Mouse (Mus musculus) spleen, adult 2 months (tissue): Measurements from ENCODE around the gene Vars. TPM values are rescaled to one million over a fixed set of nuclear protein-coding genes. Genes with fewer than 3 reads are reported as not detected.
"Not testable (repeated sequence)": the region's sequence is repeated elsewhere in the genome, so short reads cannot be mapped to it uniquely, and the experiment has no call there.

Source experiments
- DNase-seq, 2 experiments: peaks; one replicate each; pipeline versions ENCODE4 v3.0.0 to v3.0.0-alpha.2; 2012 to 2021; ENCODE audit warnings: low spot score in 2 of 2, low read depth in 1 of 2
- H3K27ac ChIP-seq: fragments of 200-500 bp; 2 replicates; pipeline ENCODE4 v1.5.1; 2012; ENCODE audit warnings: low read length, inconsistent platforms; ENCODE audit not compliant: insufficient read depth
- H3K27me3 ChIP-seq: fragments of 200-500 bp; 2 replicates; pipeline ENCODE4 v1.6.1; 2012; ENCODE audit warnings: mild to moderate bottlenecking, moderate library complexity, low read length, inconsistent platforms; ENCODE audit not compliant: control insufficient read depth, insufficient read depth
- H3K36me3 ChIP-seq: fragments of 200-500 bp; 2 replicates; pipeline ENCODE4 v1.6.1; 2012; ENCODE audit warnings: mild to moderate bottlenecking, low read length, inconsistent platforms; ENCODE audit not compliant: control insufficient read depth, insufficient read depth
- H3K4me1 ChIP-seq: fragments of 200-500 bp; 2 replicates; pipeline ENCODE4 v1.6.1; 2011; ENCODE audit warnings: inconsistent platforms; ENCODE audit not compliant: control insufficient read depth, insufficient read depth, insufficient read length
- H3K4me3 ChIP-seq: fragments of 200-500 bp; 2 replicates; pipeline ENCODE4 v1.5.1; 2011; ENCODE audit warnings: mild to moderate bottlenecking, inconsistent platforms; ENCODE audit not compliant: insufficient read depth, insufficient read length; ENCODE audit errors: extremely low read depth
- CTCF ChIP-seq: fragments of 200-500 bp; IDR thresholded peaks from 2 replicates; pipeline ENCODE4 v1.5.1; 2011; ENCODE audit warnings: mild to moderate bottlenecking, inconsistent platforms; ENCODE audit not compliant: insufficient read depth, insufficient read length, insufficient replicate concordance; ENCODE audit errors: extremely low read depth
- POLR2A ChIP-seq: fragments of 200-500 bp; IDR thresholded peaks from 2 replicates; pipeline ENCODE4 v1.6.1; 2011; ENCODE audit warnings: low read depth, low read length, inconsistent platforms
- WGBS: fragments of 180-500 bp; shearing (Covaris S2); methylation state at CpG from one replicate; pipeline ENCODE4 v1.1.7; 2018; 5-methylcytosine and 5-hydroxymethylcytosine counted together
- polyA plus RNA-seq: library from polyadenylated mRNA; depleted of rRNA; stranded (reverse); fragments of >200 nt; gene quantifications from 2 replicates; pipeline ENCODE4 v1.2.3, GENCODE M21; 2012

The Vars gene
- polyA plus RNA-seq, 1 experiment: 489 TPM

DNA sequence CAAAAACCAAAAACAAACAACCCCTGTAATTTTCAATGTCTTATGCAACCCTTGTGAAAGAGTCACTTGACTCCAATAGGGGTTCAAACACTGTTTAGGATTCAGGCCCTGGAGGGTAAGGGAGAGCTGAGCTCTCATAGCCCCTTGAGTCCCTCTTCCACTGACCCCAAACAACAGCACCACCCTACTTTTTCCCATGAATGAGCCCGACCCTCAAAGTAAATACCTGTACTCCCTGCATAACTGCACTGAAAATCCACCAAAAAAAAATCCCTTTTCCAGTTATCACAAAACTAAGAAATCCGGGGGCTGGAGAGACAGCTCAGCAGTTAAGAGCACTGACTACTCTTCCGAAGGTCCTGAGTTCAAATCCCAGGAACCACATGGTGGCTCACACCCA is 44.9 kb upstream of the Vars start:
- no peak for DNase-seq
- peaks cover 7% of the 10 kb centered on the region; the same call in 1 of the 2 replicates for H3K4me1 ChIP-seq
- no peak overlapping the region for H3K4me3 ChIP-seq
- no peak overlapping the region for H3K27ac ChIP-seq
- no peak for TF ChIP-seq CTCF
- no peak for TF ChIP-seq POLR2A
- 88% methylated on average over 3 of the region's 3 CpGs for WGBS
- H3K27me3 ChIP-seq: no peaks in the 10 kb centered on the region
- no peaks in the 10 kb centered on the region for H3K36me3 ChIP-seq

DNA sequence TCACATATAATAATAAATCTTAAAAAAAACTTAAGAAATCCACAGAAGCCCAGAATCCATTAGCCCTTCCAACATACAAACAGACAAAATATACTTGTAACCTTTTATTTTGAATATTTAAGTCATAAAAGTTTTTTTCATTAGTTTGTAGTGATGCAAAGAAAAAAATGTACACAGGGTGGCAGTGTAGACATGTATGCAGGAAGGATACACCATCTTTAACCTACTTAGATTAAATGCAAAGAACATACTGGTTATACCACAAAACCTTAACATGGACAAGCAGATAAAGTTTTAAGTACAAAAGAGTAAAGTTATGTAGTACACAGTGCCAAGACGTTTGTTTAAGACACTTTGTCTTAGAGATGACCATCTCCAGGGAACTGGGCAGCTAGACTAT is 44.4 kb upstream of the Vars start:
- DNase-seq: no peak
- 18% methylated on average over 1 of the region's 1 CpGs for WGBS
- Histone ChIP-seq H3K27me3 (no peaks in the 10 kb centered on the region), H3K4me1 (peaks cover 6% of the 10 kb centered on the region; the same call in 1 of the 2 replicates), H3K36me3 (no peaks in the 10 kb centered on the region), H3K4me3 (no peak overlapping the region), H3K27ac (no peak overlapping the region)
- TF ChIP-seq POLR2A (no peak), CTCF (no peak)

DNA sequence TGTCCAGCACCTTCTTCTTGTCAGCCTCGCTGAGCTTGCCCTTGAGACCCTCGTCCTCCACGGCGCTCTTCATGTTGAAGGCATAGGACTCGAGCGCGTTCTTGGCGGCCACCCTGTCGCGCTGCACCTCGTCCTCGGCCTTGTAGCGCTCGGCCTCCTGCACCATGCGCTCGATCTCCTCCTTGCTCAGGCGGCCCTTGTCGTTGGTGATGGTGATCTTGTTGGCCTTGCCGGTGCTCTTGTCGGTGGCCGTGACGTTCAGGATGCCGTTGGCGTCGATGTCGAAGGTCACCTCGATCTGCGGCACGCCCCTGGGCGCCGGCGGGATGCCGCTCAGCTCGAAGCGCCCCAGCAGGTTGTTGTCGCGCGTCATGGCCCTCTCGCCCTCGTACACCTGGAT is 43.5 kb upstream of the Vars start:
- not testable (repeated sequence) for DNase-seq, H3K4me3 ChIP-seq, H3K36me3 ChIP-seq, H3K4me1 ChIP-seq, H3K27ac ChIP-seq, H3K27me3 ChIP-seq
- WGBS: 15% methylated on average over 37 of the region's 40 CpGs

DNA sequence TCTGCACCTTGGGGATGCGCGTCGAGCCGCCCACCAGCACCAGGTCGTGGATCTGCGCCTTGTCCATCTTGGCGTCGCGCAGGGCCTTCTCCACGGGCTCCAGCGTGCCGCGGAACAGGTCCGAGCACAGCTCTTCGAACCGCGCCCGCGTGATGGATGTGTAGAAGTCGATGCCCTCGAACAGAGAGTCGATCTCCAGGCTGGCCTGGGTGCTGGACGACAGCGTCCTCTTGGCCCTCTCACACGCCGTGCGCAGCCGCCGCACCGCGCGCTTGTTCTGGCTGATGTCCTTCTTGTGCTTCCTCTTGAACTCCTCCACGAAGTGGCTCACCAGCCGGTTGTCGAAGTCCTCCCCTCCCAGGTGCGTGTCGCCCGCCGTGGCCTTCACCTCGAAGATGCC is 42.8 kb upstream of the Vars start:
- H3K36me3 ChIP-seq, H3K4me1 ChIP-seq, H3K4me3 ChIP-seq, DNase-seq, H3K27ac ChIP-seq, H3K27me3 ChIP-seq: not testable (repeated sequence)
- 18% methylated on average over 29 of the region's 40 CpGs for WGBS

DNA sequence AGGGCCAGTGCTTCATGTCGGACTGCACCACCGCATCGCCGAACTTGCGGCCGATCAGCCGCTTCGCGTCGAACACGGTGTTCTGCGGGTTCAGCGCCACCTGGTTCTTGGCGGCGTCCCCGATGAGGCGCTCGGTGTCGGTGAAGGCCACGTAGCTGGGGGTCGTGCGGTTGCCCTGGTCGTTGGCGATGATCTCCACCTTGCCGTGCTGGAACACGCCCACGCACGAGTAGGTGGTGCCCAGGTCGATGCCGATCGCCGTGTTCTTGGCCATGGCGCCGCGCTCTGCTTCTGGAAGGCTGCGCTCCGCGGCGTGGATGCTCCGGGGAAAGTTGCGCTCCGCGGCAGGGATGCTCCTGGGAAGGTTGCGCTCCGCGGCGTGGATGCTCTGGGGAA is 42.1 kb upstream of the Vars start:
- not testable (repeated sequence) for H3K27ac ChIP-seq, H3K27me3 ChIP-seq

DNA sequence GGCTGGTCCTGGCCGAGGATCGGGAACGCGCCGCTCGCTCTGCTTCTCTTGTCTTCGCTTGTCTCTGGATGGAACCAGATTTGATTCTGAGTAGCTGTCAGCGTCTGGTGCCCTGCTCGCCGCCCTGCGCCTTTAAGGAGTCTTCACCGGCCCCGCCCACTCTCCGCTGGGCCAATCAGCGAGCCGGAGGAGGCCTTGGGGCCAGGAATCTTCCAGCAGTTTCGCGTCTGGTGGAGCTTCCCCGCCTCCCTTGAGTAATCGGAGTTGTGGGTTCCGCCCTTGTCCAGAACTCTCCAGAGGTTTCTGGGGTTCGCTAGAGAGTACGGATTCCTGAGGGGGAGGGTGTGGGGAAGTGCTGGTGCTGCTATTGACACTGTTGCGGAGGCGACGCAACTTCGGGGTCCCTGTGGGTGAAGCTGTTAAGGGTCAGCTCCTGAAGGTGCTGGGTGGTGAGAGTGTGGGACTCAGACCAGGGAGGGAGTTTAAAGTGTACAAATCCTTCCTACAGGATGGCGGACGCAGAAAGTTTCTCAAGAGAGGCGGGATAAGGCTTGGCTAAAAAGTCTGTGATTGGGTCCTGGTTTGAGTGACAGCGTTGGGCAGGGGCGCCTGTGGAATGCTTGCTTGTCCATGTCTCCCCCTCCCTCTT is 41.5 kb upstream of the Vars start, which contains the start of gene Hspa1b:
Hspa1b (minus strand) TSS at position 109 of the 649 bp plus-strand sequence.
- Histone ChIP-seq H3K27ac (peak within 1 kb of the TSS; percentile 93), H3K4me3 (peak within 1 kb of the TSS; percentile 86)
- not testable (repeated sequence) for H3K4me1 ChIP-seq, H3K27me3 ChIP-seq, H3K36me3 ChIP-seq
- WGBS: under 1% methylated on average over 29 of the region's 32 CpGs
- DNase-seq: peak; percentile 49 to 66

More for the DNA sequence above, 42.1 kb upstream of the Vars start:
- H3K36me3 ChIP-seq, H3K4me1 ChIP-seq, DNase-seq: not testable (repeated sequence)
- 4% methylated on average over 30 of the region's 47 CpGs for WGBS
- peak overlapping the region; percentile 37; the same call in 1 of the 2 replicates for H3K4me3 ChIP-seq

DNA sequence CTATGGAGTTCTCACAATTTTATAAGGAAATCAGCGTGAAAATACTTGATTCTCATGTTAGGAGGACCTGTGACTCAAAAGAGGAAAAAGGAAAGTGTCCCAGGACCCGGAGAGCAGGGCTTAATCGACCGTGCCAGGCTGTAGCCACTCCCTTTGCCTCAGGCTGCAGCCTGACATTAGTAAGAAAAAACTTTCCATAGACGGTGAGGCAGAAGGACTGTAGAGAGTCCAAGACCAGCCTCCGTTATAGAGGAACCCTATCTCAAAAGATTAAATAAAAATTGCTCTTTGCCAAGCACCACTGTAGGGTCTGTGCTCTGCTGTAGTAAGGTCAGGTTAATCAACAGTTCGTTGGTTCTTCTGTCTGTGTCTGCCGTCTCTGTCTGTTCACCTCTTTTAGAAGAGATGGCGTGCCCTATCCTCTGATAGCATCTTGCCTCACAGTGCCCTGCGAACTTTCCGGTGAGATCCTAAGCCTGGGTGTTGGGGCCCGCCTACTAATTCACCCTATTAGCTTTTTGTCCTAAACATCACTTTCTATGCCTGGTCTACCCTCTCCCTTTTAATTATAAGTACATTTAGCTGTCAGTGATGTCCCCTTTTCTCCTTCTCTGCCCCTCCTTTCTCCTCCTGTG is 40.8 kb upstream of the Vars start:
- H3K4me3 ChIP-seq: no peak overlapping the region
- no peak for TF ChIP-seq CTCF
- no peak for TF ChIP-seq POLR2A
- no peaks in the 10 kb centered on the region for H3K36me3 ChIP-seq
- H3K27me3 ChIP-seq: no peaks in the 10 kb centered on the region
- 21% methylated on average over 12 of the region's 12 CpGs for WGBS
- no peaks in the 10 kb centered on the region for H3K4me1 ChIP-seq
- no peak for DNase-seq
- peak overlapping the region; percentile 12; the same call in 1 of the 2 replicates for H3K27ac ChIP-seq
